Mouse (Mus musculus): ENCODE measurements around the gene March10.

The March10 gene

DNA sequence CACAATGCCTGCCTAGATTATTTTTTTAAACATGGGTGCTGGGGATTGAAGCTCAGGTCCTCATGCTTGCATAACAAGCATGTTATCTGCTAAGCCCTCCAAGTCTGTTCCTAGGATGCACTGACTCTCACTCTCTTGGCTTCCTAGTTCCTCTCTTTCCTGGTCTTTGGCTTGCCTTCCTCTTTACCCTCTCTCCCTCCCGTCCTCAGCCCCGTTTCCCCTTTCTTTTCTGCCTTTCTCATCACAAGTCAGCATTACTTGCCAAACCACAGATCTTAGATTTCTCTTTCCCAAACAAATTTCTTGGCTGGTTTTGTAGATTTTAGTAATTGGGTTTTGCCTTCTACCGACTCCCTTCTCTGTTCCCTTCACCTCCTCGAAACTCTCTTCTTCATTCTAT is 10.2 kb upstream of the March10 start:
- in situ Hi-C loops (cut with MseI, MboI) = no loop called here

GRCm38 (mm10) chr11:105465488-105465887 is 9.0 kb upstream of the March10 start:
- in situ Hi-C loops (cut with MseI, MboI) = no loop called here

- in situ Hi-C loops (cut with MseI, MboI) = no loop called here
Observed at GRCm38 (mm10) chr11:105464430-105464967, 8.0 kb upstream of the March10 start.

DNA sequence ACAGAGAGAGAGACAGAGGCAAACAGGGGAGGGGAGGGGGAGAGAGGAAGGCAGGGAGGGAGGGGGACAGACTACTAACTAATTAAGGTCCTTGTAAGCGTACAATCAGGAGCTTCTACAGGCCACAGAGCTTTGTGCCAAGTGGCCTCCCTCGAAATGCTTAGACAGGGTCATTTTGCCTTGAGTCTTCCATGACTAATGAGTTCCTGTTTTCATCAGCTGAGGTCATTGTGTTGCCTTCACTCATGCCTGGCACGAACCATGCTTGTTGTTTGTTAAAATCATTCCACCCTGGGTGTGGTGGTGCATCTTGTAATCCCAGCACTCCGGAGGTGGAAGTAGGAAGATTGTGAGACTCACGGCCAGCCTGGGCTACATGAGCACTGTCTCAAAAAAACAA is 3.4 kb upstream of the March10 start:
- in situ Hi-C loops (cut with MseI, MboI) = no loop called here

GRCm38 (mm10) chr11:105457041-105457440 is 506 bp upstream of the March10 start:
- in situ Hi-C loops (cut with MseI, MboI) = no loop called here

- in situ Hi-C loops (cut with MseI, MboI) = no loop called here
Observed at GRCm38 (mm10) chr11:105455118-105455517, 1.4 kb downstream of the March10 start.

- in situ Hi-C loops (cut with MseI, MboI) = no loop called here
Observed at GRCm38 (mm10) chr11:105453084-105453483, 3.5 kb downstream of the March10 start.

- in situ Hi-C loops (cut with MseI, MboI) = no loop called here
Observed at GRCm38 (mm10) chr11:105452504-105452903, 4.0 kb downstream of the March10 start.

GRCm38 (mm10) chr11:105451553-105452135 is 4.9 kb downstream of the March10 start:
- in situ Hi-C loops (cut with MseI, MboI) = no loop called here

DNA sequence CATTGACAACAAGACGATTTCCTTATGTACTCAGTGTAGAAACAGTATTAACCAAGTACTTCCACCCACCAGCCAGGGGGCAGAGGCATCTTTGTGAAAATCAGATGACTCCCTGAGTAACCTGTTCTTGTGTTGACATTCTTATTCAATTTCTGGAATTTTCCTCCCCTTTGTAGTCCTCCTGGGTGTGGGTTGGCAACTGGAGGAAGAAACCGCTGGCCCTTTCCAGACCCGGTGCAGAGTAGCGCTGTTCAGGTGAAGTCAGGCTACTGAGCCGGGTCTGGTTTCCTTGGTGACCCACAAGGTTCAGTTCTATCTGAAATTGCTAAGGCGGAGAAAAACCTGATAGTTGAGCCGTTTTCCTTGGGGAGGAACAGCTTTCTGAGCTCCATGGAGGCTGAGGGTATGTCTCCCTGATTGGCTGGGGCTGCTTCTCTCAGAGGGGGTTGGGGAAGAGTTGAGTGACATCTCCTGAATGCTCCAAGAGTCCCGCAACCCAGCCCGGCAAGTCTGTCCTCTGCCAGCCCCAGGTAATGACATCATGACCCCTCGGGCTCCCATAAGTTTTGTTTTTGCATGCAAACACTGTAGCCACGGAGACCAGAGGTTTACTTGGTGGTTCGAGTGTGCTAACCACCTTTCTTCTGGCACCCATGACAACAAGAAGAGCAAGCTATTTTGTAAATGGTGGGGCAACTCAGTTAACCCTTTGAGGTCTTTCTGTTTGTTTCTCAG is 6.8 kb downstream of the March10 start:
- in situ Hi-C loops (cut with MseI, MboI) = no loop called here

- in situ Hi-C loops (cut with MseI, MboI) = no loop called here
Observed at GRCm38 (mm10) chr11:105447661-105448060, 8.9 kb downstream of the March10 start.

GRCm38 (mm10) chr11:105446221-105446620 is 10.3 kb downstream of the March10 start:
- in situ Hi-C loops (cut with MseI, MboI) = no loop called here

- in situ Hi-C loops (cut with MseI, MboI) = no loop called here
Observed at GRCm38 (mm10) chr11:105445741-105446140, 10.8 kb downstream of the March10 start.

DNA sequence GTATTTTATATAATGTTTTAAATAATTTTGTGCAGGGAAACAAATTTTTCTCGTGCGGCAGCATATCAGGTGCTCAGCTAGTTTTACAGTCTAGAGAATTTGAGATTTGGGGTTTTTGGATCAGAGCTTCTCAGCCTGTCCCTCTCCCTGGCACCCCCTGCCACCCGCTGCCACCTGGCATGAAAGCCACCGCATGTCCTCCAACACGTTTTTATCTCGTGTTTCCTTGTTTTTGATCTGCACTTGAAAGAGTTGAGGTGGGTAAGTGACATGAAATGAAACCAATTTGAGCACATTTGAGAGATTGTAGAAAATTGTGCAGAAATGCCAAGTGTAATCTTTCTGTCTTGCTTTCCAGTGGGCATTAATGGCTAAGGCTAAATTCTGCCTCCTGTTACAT is 11.6 kb downstream of the March10 start:
- in situ Hi-C loops (cut with MseI, MboI) = no loop called here

- in situ Hi-C loops (cut with MseI, MboI) = no loop called here
Observed at GRCm38 (mm10) chr11:105443505-105443904, 13.0 kb downstream of the March10 start.

DNA sequence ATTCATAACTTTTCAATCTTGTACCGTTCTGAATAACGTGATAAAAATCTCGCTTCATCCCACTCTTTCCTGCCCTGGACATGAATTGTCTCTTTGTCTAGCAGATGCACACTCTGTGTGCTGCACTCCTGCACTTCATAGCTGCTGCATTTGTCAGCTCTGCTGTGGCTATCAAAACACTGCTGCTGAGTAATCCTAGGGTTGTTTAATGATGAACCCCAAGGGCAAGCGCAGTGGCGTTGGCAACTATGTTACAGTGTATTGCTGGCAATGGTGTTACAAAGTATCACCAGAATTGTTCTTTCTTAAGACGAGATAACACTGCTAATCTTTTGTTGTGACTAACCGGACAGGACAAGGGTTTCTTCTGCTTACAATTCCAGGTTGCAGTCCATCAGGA is 16.7 kb downstream of the March10 start:
- in situ Hi-C loops (cut with MseI, MboI) = no loop called here

GRCm38 (mm10) chr11:105438907-105439306 is 17.6 kb downstream of the March10 start:
- in situ Hi-C loops (cut with MseI, MboI) = no loop called here

DNA sequence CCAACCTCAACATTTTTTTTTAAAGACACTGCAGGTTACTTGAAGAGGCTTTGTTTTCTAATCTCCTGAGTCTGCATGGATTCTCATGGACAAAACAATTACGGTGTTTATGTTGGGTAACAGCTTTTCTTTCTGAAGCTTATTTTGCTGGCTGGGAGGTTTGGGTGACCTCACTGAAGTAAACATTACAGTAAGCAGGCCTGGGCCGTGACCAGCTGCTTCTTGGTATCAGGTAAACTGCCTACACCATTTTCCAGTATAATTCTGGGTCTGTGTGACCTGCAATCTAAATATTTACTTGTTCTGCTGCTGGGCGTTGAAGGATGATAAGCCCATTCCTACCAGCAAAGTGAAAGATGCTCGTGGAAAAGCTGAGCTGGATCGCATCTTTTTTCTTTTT is 30.1 kb downstream of the March10 start:
- in situ Hi-C loops (cut with MseI, MboI) = no loop called here

GRCm38 (mm10) chr11:105424643-105425042 is 31.9 kb downstream of the March10 start:
- in situ Hi-C loops (cut with MseI, MboI) = no loop called here

- in situ Hi-C loops (cut with MseI, MboI) = no loop called here
Observed at GRCm38 (mm10) chr11:105420671-105421450, 35.7 kb downstream of the March10 start.

GRCm38 (mm10) chr11:105419946-105420345 is 36.6 kb downstream of the March10 start:
- in situ Hi-C loops (cut with MseI, MboI) = no loop called here

DNA sequence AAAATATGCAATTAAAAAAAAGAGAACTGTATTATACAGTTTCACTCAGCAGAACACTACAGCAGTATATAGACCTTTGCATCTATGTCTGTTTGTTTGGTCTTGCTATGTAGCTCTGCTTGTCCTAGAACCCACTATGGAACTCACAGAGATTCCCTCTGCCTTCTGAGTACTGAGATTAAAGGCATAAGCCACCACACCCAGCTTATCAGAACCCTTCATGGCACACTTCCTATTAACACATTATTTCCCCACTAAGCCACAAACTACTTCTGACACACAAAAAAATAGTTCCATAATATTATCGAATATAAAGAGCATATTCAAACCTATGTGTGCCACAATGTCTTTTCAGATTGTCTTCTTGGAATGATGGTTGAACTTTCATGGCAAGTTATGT is 42.5 kb downstream of the March10 start:
- in situ Hi-C loops (cut with MseI, MboI) = no loop called here
